Mouse (Mus musculus): ENCODE results near the gene Insl6. TPM values are rescaled to one million over a fixed set of nuclear protein-coding genes. Genes with fewer than 3 reads are reported as not detected.

The Insl6 gene
- polyA plus RNA-seq, 1 experiment from 2014 or later, result 0.91 TPM

GRCm38 (mm10) chr19:29302119-29302518, 23.0 kb downstream of the Insl6 start:
- Histone ChIP-seq H3K4me1 (ENCODE audit: control insufficient read depth, low read depth, low read length) (no peaks in the 10 kb centered on the region), H3K27ac (ENCODE audit: low read length) (no peak overlapping the region), H3K36me3 (ENCODE audit: control insufficient read depth, insufficient read depth) (peaks cover 35% of the 10 kb centered on the region)

DNA sequence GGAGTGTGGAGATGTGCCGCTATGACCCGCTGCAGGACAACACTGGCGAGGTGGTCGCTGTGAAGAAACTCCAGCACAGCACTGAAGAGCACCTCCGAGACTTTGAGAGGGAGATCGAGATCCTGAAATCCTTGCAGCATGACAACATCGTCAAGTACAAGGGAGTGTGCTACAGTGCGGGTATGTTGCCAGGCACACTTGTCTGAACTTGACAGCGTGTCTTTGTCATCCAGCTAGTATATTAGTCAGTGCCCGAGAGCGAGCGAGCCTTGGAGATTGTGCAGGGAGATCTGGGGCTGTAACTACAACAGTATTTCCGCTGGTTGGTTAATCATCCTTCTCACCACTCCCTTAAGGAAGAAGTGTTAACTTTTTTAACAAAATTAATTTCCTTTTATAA, 24.2 kb downstream of the Insl6 start:
- H3K4me2 ChIP-seq (ENCODE audit: low read depth, low read length), result no peak overlapping the region
- H3K4me3 ChIP-seq (ENCODE audit: low read depth, low read length), result no peak overlapping the region
- no peaks in the 10 kb centered on the region for H3K27me3 ChIP-seq (ENCODE audit: control insufficient read depth, insufficient read depth, low read depth, low read length)
- WGBS (ENCODE audit: insufficient replicate concordance), result 89% methylated on average over 13 of the region's 13 CpGs
- H3K9me3 ChIP-seq (replicated peaks; ENCODE audit: control insufficient read depth, low read length), result no peaks in the 10 kb centered on the region
- peaks cover 44% of the 10 kb centered on the region for H3K36me3 ChIP-seq (ENCODE audit: control insufficient read depth, insufficient read depth)
- H3K9ac ChIP-seq (ENCODE audit: low read depth, low read length), result no peak overlapping the region
- H3K27ac ChIP-seq (ENCODE audit: low read length), result no peak overlapping the region
- H3K4me1 ChIP-seq (ENCODE audit: control insufficient read depth, low read depth, low read length), result no peaks in the 10 kb centered on the region
- no peak for ATAC-seq (ENCODE audit: low read depth)

More at GRCm38 (mm10) chr19:29302119-29302518, 23.0 kb downstream of the Insl6 start:
- Histone ChIP-seq H3K4me2 (ENCODE audit: low read depth, low read length) (no peak overlapping the region), H3K27me3 (ENCODE audit: control insufficient read depth, insufficient read depth, low read depth, low read length) (no peaks in the 10 kb centered on the region), H3K9ac (ENCODE audit: low read depth, low read length) (no peak overlapping the region), H3K9me3 (replicated peaks; ENCODE audit: control insufficient read depth, low read length) (no peaks in the 10 kb centered on the region), H3K4me3 (ENCODE audit: low read depth, low read length) (no peak overlapping the region)
- ATAC-seq (ENCODE audit: low read depth), result no peak
- WGBS (ENCODE audit: insufficient replicate concordance), result 87% methylated on average over 2 of the region's 2 CpGs

DNA sequence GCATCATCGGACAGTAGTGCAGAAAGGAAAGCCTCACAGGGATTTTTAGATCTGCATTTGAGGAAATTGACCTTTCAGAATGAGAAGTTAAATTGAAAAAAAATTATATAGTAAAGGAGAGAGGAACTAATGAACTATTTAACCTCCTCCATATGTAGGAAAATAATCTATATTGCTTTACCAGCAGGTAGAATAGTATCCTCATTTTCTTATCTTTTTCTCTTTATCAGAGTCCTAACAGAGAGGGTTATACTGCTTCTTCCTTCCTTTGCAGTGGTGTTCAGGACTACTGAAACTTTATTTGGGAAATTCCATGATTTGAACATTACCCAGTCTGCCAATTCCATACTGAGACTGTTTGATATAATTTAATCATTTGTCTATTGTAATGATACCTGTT, 27.8 kb downstream of the Insl6 start:
- Histone ChIP-seq H3K36me3 (ENCODE audit: control insufficient read depth, insufficient read depth) (peaks cover 52% of the 10 kb centered on the region), H3K9ac (ENCODE audit: low read depth, low read length) (no peak overlapping the region), H3K27me3 (ENCODE audit: control insufficient read depth, insufficient read depth, low read depth, low read length) (no peaks in the 10 kb centered on the region), H3K27ac (ENCODE audit: low read length) (no peak overlapping the region), H3K9me3 (replicated peaks; ENCODE audit: control insufficient read depth, low read length) (no peaks in the 10 kb centered on the region), H3K4me1 (ENCODE audit: control insufficient read depth, low read depth, low read length) (no peaks in the 10 kb centered on the region), H3K4me2 (ENCODE audit: low read depth, low read length) (no peak overlapping the region), H3K4me3 (ENCODE audit: low read depth, low read length) (no peak overlapping the region)
- 89% methylated on average over 1 of the region's 1 CpGs for WGBS (ENCODE audit: insufficient replicate concordance)
- no peak for ATAC-seq (ENCODE audit: low read depth)

DNA sequence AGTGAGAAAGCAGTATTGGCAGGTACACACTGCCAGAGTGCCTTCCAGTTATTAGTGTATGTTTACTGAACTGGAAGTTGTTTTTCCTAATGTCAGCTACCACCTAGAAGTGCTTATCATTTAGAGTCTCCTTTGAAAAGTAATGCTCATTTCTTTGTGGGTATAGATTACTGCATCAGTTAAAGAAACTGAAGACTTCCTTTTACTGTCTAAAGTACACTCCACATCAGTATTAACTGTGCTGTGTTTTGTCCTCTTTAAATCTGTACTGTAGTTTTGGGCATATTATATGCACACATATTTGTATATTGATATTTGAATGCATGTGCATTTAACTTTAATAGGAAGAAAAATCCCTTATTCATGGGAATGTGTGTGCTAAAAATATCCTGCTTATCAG, 29.0 kb downstream of the Insl6 start:
- no peaks in the 10 kb centered on the region for H3K27me3 ChIP-seq (ENCODE audit: control insufficient read depth, insufficient read depth, low read depth, low read length)
- peaks cover 61% of the 10 kb centered on the region for H3K36me3 ChIP-seq (ENCODE audit: control insufficient read depth, insufficient read depth)
- no peak overlapping the region for H3K9ac ChIP-seq (ENCODE audit: low read depth, low read length)
- H3K4me2 ChIP-seq (ENCODE audit: low read depth, low read length), result no peak overlapping the region
- no peaks in the 10 kb centered on the region for H3K4me1 ChIP-seq (ENCODE audit: control insufficient read depth, low read depth, low read length)
- no peaks in the 10 kb centered on the region for H3K9me3 ChIP-seq (replicated peaks; ENCODE audit: control insufficient read depth, low read length)
- no peak overlapping the region for H3K4me3 ChIP-seq (ENCODE audit: low read depth, low read length)
- ATAC-seq (ENCODE audit: low read depth), result no peak
- no peak overlapping the region for H3K27ac ChIP-seq (ENCODE audit: low read length)

DNA sequence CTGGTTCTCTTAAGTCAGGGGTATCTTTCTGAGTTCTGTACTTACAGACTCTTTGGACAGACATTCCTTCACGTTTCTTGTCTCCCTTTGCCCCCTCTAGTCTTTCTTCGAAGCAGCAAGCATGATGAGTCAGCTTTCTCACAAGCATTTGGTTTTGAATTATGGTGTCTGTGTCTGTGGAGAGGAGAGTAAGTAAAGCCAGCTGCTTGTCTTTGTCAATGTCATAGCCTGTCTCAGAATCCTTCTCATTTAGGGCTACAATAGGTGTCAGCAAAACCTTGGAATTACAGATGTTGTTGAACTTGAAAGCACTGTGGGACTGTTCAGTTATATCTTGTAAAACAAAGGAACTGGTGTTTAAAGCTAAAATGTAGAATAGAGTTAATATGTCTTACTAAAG, 30.4 kb downstream of the Insl6 start:
- H3K4me3 ChIP-seq (ENCODE audit: low read depth, low read length), result no peak overlapping the region
- no peaks in the 10 kb centered on the region for H3K27me3 ChIP-seq (ENCODE audit: control insufficient read depth, insufficient read depth, low read depth, low read length)
- no peak overlapping the region for H3K4me2 ChIP-seq (ENCODE audit: low read depth, low read length)
- ATAC-seq (ENCODE audit: low read depth), result no peak
- no peak overlapping the region for H3K27ac ChIP-seq (ENCODE audit: low read length)
- H3K9me3 ChIP-seq (replicated peaks; ENCODE audit: control insufficient read depth, low read length), result no peaks in the 10 kb centered on the region
- no peak overlapping the region for H3K9ac ChIP-seq (ENCODE audit: low read depth, low read length)
- WGBS (ENCODE audit: insufficient replicate concordance), result 78% methylated on average over 2 of the region's 2 CpGs
- no peaks in the 10 kb centered on the region for H3K4me1 ChIP-seq (ENCODE audit: control insufficient read depth, low read depth, low read length)
- peaks cover 51% of the 10 kb centered on the region for H3K36me3 ChIP-seq (ENCODE audit: control insufficient read depth, insufficient read depth)

DNA sequence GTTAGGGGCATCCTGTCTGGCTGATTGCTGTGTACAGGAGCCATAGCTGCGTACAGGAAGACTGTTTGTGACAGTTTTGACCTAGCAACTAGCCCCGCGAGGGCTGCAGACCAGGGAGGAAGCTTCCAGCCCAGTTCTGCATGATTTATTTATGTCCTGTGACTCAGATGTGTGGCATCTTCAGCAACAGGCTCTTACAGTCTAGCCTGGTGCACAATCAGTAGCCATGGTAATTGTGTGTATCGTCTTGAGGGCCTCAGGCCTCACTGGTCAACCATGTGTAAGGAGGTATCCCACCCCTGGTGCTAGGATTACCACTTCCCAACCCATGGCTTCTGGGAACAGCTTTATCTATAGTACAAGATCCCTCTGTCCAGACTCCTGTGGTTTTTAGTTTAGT, 32.6 kb downstream of the Insl6 start:
- H3K36me3 ChIP-seq (ENCODE audit: control insufficient read depth, insufficient read depth), result peaks cover 45% of the 10 kb centered on the region
- ATAC-seq (ENCODE audit: low read depth), result no peak
- no peak overlapping the region for H3K9ac ChIP-seq (ENCODE audit: low read depth, low read length)
- H3K27ac ChIP-seq (ENCODE audit: low read length), result no peak overlapping the region
- H3K4me2 ChIP-seq (ENCODE audit: low read depth, low read length), result no peak overlapping the region
- H3K27me3 ChIP-seq (ENCODE audit: control insufficient read depth, insufficient read depth, low read depth, low read length), result no peaks in the 10 kb centered on the region
- no peaks in the 10 kb centered on the region for H3K4me1 ChIP-seq (ENCODE audit: control insufficient read depth, low read depth, low read length)
- no peaks in the 10 kb centered on the region for H3K9me3 ChIP-seq (replicated peaks; ENCODE audit: control insufficient read depth, low read length)
- H3K4me3 ChIP-seq (ENCODE audit: low read depth, low read length), result no peak overlapping the region
- 85% methylated on average over 4 of the region's 4 CpGs for WGBS (ENCODE audit: insufficient replicate concordance)

DNA sequence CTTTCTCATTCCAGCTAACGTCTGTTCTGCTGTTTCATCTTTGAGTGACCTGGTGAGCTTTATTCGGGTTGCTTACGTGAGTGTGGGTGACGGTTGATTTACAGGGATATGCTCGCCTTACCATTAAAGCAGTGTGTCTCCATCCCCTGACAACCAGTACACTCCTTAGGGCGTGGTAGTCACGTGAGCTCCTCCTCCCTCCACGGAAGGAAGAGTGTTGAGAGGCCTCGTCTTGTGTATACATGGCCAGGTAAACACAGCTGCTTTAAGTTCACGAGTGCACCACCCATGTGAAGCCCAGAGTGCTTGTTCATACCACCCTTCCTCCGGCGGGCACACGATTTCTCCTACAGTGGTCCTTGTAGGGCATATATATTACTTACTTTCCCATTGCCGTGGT, 33.6 kb downstream of the Insl6 start:
- no peak for ATAC-seq (ENCODE audit: low read depth)
- peaks cover 43% of the 10 kb centered on the region for H3K36me3 ChIP-seq (ENCODE audit: control insufficient read depth, insufficient read depth)

GRCm38 (mm10) chr19:29287863-29288262, 37.3 kb downstream of the Insl6 start:
- H3K27ac ChIP-seq (ENCODE audit: low read length), result no peak overlapping the region
- 86% methylated on average over 8 of the region's 8 CpGs for WGBS (ENCODE audit: insufficient replicate concordance)
- no peaks in the 10 kb centered on the region for H3K4me1 ChIP-seq (ENCODE audit: control insufficient read depth, low read depth, low read length)
- H3K9me3 ChIP-seq (replicated peaks; ENCODE audit: control insufficient read depth, low read length), result no peaks in the 10 kb centered on the region
- H3K9ac ChIP-seq (ENCODE audit: low read depth, low read length), result no peak overlapping the region
- H3K36me3 ChIP-seq (ENCODE audit: control insufficient read depth, insufficient read depth), result peaks cover 44% of the 10 kb centered on the region
- H3K4me3 ChIP-seq (ENCODE audit: low read depth, low read length), result no peak overlapping the region
- ATAC-seq (ENCODE audit: low read depth), result no peak
- no peak overlapping the region for H3K4me2 ChIP-seq (ENCODE audit: low read depth, low read length)
- no peaks in the 10 kb centered on the region for H3K27me3 ChIP-seq (ENCODE audit: control insufficient read depth, insufficient read depth, low read depth, low read length)

More for the DNA sequence above, 33.6 kb downstream of the Insl6 start:
- Histone ChIP-seq H3K9ac (ENCODE audit: low read depth, low read length) (no peak overlapping the region), H3K27ac (ENCODE audit: low read length) (no peak overlapping the region), H3K27me3 (ENCODE audit: control insufficient read depth, insufficient read depth, low read depth, low read length) (no peaks in the 10 kb centered on the region), H3K4me3 (ENCODE audit: low read depth, low read length) (no peak overlapping the region), H3K4me2 (ENCODE audit: low read depth, low read length) (no peak overlapping the region), H3K9me3 (replicated peaks; ENCODE audit: control insufficient read depth, low read length) (no peaks in the 10 kb centered on the region), H3K4me1 (ENCODE audit: control insufficient read depth, low read depth, low read length) (no peaks in the 10 kb centered on the region)
- WGBS (ENCODE audit: insufficient replicate concordance), result 78% methylated on average over 14 of the region's 14 CpGs

- Histone ChIP-seq H3K4me2 (ENCODE audit: low read depth, low read length) (no peak overlapping the region), H3K27me3 (ENCODE audit: control insufficient read depth, insufficient read depth, low read depth, low read length) (no peaks in the 10 kb centered on the region), H3K4me3 (ENCODE audit: low read depth, low read length) (no peak overlapping the region), H3K36me3 (ENCODE audit: control insufficient read depth, insufficient read depth) (peaks cover 33% of the 10 kb centered on the region), H3K9me3 (replicated peaks; ENCODE audit: control insufficient read depth, low read length) (no peaks in the 10 kb centered on the region), H3K4me1 (ENCODE audit: control insufficient read depth, low read depth, low read length) (no peaks in the 10 kb centered on the region), H3K9ac (ENCODE audit: low read depth, low read length) (no peak overlapping the region), H3K27ac (ENCODE audit: low read length) (no peak overlapping the region)
- WGBS (ENCODE audit: insufficient replicate concordance), result 63% methylated on average over 7 of the region's 7 CpGs
- no peak for ATAC-seq (ENCODE audit: low read depth)
Observed at GRCm38 (mm10) chr19:29285451-29285869, 39.7 kb downstream of the Insl6 start.
